Mouse (Mus musculus) olfactory bulb, adult 2 months (tissue): ENCODE data around the gene Ecm2.

Experiments
- CTCF ChIP-seq: fragments of 200-500 bp; IDR thresholded peaks from 2 replicates; pipeline ENCODE4 v1.5.1; 2012; ENCODE audit warnings: low read depth, mild to moderate bottlenecking, low read length, moderate library complexity; ENCODE audit not compliant: insufficient read depth
- POLR2A ChIP-seq: fragments of 200-500 bp; IDR thresholded peaks from 2 replicates; pipeline ENCODE4 v1.6.1; 2012; ENCODE audit warnings: mild to moderate bottlenecking, low read depth, low read length, moderate library complexity; ENCODE audit not compliant: insufficient read depth

GRCm38 (mm10) chr13:49547563-49548150 is 43.0 kb downstream of the Ecm2 start:
- no peak for TF ChIP-seq POLR2A
- TF ChIP-seq CTCF = no peak
